Mouse (Mus musculus): ENCODE results near the gene Gpr55. TPM values are rescaled to one million over a fixed set of nuclear protein-coding genes. Genes with fewer than 3 reads are reported as not detected.

Gpr55 gene
- polyA plus RNA-seq, 1 experiment from 2014 or later, result not detected

DNA sequence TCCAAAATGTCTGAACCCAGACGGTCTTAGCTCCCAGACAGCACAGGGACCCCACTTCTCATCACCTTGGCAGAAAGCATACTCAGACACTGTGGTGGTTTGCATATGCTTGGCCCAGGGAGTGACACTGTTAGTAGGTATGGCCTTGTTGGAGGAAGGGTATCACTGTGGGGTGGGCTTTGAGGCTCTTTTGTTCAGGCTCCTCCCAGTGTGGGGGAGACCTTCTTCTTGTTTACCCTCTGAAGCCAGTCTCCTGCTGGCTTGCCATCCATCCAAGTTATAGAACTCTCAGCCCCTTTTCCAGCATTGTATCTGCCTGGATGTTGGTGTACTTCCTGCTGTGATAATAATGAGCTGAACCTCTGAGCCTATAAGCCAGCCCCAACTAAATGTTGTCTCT lies 8.3 kb upstream of the Gpr55 start:
- Histone ChIP-seq H3K4me1 (ENCODE audit: control insufficient read depth, insufficient read depth, low read length) (no peaks in the 10 kb centered on the region), H3K36me3 (ENCODE audit: control insufficient read depth, insufficient read depth, low read length) (no peaks in the 10 kb centered on the region), H3K9ac (ENCODE audit: low read depth, low read length) (no peak overlapping the region), H3K4me2 (no peak overlapping the region), H3K27ac (ENCODE audit: low read depth, low read length) (no peak overlapping the region), H3K27me3 (ENCODE audit: control insufficient read depth, insufficient read depth, low read length) (no peaks in the 10 kb centered on the region), H3K4me3 (ENCODE audit: low read depth, low read length) (no peak overlapping the region), H3K9me3 (replicated peaks; ENCODE audit: control insufficient read depth, low read length) (no peaks in the 10 kb centered on the region)
- WGBS (ENCODE audit: insufficient replicate concordance), result 58% methylated on average over 1 of the region's 1 CpGs
- no peak for ATAC-seq (replicated peaks; ENCODE audit: insufficient number of reproducible peaks, low FRiP score, low TSS enrichment)

DNA sequence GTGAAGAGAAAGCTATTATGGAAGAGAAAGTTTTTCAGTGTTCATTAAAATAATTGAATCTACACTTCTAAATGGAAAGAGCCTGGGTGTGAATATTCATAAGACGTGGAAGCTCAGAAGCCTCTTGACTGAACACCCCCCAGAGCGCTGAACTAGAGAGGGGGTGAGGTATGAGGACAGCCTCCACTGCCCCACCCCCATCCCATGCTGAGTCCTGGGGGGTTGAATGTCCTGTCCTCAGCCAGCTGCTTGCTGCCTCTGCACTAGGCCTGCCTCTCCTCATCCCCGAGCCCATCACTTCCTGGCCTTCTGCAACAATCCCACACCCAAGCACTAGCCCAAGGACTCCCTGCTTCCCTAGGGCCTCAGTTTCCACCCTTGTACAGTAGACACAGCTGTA lies 5.0 kb upstream of the Gpr55 start:
- H3K4me1 ChIP-seq (ENCODE audit: control insufficient read depth, insufficient read depth, low read length), result no peaks in the 10 kb centered on the region
- WGBS (ENCODE audit: insufficient replicate concordance), result 63% methylated on average over 3 of the region's 3 CpGs
- H3K36me3 ChIP-seq (ENCODE audit: control insufficient read depth, insufficient read depth, low read length), result no peaks in the 10 kb centered on the region
- H3K4me2 ChIP-seq, result no peak overlapping the region
- no peaks in the 10 kb centered on the region for H3K9me3 ChIP-seq (replicated peaks; ENCODE audit: control insufficient read depth, low read length)
- H3K9ac ChIP-seq (ENCODE audit: low read depth, low read length), result no peak overlapping the region
- no peak overlapping the region for H3K27ac ChIP-seq (ENCODE audit: low read depth, low read length)
- ATAC-seq (replicated peaks; ENCODE audit: insufficient number of reproducible peaks, low FRiP score, low TSS enrichment), result no peak
- no peaks in the 10 kb centered on the region for H3K27me3 ChIP-seq (ENCODE audit: control insufficient read depth, insufficient read depth, low read length)
- H3K4me3 ChIP-seq (ENCODE audit: low read depth, low read length), result no peak overlapping the region

DNA sequence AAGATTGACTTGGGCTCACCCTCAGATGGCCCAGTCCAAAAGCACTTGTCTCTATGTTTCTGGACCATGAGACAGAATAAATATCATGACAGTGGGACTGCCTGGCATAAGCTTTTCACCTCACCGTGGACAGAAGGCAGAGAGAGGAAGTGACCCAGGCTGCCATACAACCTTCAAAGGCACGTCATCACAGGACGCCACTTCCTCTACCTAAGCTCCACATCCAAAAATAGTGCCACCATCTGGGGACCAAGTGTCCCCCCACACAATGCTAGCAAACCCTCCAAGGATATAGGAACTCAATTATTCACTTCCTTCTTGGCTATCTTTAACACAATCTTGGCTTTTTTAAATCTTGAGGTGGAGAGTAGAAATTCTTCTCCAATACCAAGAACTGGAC lies 1.3 kb upstream of the Gpr55 start:
- no peaks in the 10 kb centered on the region for H3K27me3 ChIP-seq (ENCODE audit: control insufficient read depth, insufficient read depth, low read length)
- H3K4me3 ChIP-seq (ENCODE audit: low read depth, low read length), result no peak overlapping the region
- H3K9ac ChIP-seq (ENCODE audit: low read depth, low read length), result no peak overlapping the region
- H3K4me1 ChIP-seq (ENCODE audit: control insufficient read depth, insufficient read depth, low read length), result peaks cover 29% of the 10 kb centered on the region
- no peaks in the 10 kb centered on the region for H3K9me3 ChIP-seq (replicated peaks; ENCODE audit: control insufficient read depth, low read length)
- H3K4me2 ChIP-seq, result no peak overlapping the region
- H3K27ac ChIP-seq (ENCODE audit: low read depth, low read length), result no peak overlapping the region
- no peaks in the 10 kb centered on the region for H3K36me3 ChIP-seq (ENCODE audit: control insufficient read depth, insufficient read depth, low read length)
- no peak for ATAC-seq (replicated peaks; ENCODE audit: insufficient number of reproducible peaks, low FRiP score, low TSS enrichment)
- 51% methylated on average over 3 of the region's 3 CpGs for WGBS (ENCODE audit: insufficient replicate concordance)

DNA sequence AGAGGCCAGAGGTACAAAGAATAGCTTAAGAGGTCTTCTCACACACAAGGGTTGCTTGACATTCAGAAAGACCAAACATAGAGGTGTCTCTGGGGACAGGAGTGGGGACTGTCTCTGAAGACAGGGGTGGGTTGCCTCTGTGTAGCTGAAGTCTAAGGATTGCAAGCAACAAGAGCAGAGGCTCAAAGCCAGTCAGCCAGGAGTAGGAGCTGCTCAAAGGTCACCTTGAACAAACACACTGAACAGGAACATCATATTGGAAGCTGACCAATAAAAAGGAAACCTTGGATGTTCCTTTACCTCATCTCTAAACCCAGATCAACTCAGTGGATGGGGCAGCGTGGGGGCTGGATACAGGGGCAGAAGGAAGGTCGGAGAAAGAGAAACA lies 924 bp downstream of the Gpr55 start:
- peaks cover 33% of the 10 kb centered on the region for H3K4me1 ChIP-seq (ENCODE audit: control insufficient read depth, insufficient read depth, low read length)

DNA sequence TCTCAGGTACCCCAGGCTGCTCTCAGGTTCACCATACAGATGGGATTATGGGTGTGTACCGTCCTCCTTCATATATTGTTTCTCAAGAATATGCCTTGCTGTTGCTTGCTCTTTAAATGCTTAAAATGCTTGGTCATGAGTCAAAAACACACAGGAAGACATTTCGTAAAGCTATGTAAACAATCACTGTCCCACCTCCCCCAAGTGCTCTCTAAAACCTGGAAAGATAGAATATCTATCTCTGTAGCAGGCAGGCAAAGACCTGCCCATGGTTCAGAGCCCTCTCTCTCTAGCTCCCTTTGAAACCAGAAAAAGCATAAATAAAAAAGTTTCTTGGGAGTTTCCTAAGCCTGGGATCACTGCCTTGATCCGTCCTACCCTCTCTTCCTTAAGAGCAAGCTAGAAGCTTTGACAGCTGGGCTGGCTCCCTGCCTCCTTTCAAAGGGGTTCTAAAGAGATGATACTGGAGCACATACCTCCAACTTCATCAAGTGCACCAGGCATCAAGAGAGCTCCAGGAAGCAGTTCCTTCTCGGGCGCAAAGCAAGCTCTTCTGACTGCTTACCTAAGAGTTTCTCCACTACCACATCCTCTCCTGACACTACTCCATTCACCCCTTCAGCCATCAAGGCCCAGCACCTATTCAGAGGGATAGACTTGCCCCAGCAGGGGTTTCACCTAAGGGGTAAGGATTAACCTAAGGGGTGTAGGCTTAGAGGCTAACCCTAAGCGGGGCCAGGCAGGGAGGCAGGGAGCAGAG lies 1.5 kb downstream of the Gpr55 start:
- no peaks in the 10 kb centered on the region for H3K36me3 ChIP-seq (ENCODE audit: control insufficient read depth, insufficient read depth, low read length)
- no peak overlapping the region for H3K9ac ChIP-seq (ENCODE audit: low read depth, low read length)
- H3K4me3 ChIP-seq (ENCODE audit: low read depth, low read length), result no peak overlapping the region
- WGBS (ENCODE audit: insufficient replicate concordance), result 69% methylated on average over 6 of the region's 6 CpGs
- no peak for ATAC-seq (replicated peaks; ENCODE audit: insufficient number of reproducible peaks, low FRiP score, low TSS enrichment)
- no peaks in the 10 kb centered on the region for H3K27me3 ChIP-seq (ENCODE audit: control insufficient read depth, insufficient read depth, low read length)
- peak overlapping the region; percentile 57 for H3K27ac ChIP-seq (ENCODE audit: low read depth, low read length)
- no peaks in the 10 kb centered on the region for H3K9me3 ChIP-seq (replicated peaks; ENCODE audit: control insufficient read depth, low read length)
- peaks cover 33% of the 10 kb centered on the region for H3K4me1 ChIP-seq (ENCODE audit: control insufficient read depth, insufficient read depth, low read length)
- no peak overlapping the region for H3K4me2 ChIP-seq

More for the DNA sequence above, 924 bp downstream of the Gpr55 start:
- H3K9ac ChIP-seq (ENCODE audit: low read depth, low read length), result no peak overlapping the region
- whole genome bisulfite sequencing (ENCODE audit: insufficient replicate concordance), result 61% methylated on average over 2 of the region's 2 CpGs
- no peaks in the 10 kb centered on the region for H3K27me3 ChIP-seq (ENCODE audit: control insufficient read depth, insufficient read depth, low read length)
- no peaks in the 10 kb centered on the region for H3K9me3 ChIP-seq (replicated peaks; ENCODE audit: control insufficient read depth, low read length)
- no peak for ATAC-seq (replicated peaks; ENCODE audit: insufficient number of reproducible peaks, low FRiP score, low TSS enrichment)
- H3K27ac ChIP-seq (ENCODE audit: low read depth, low read length), result no peak overlapping the region
- H3K4me3 ChIP-seq (ENCODE audit: low read depth, low read length), result no peak overlapping the region
- no peaks in the 10 kb centered on the region for H3K36me3 ChIP-seq (ENCODE audit: control insufficient read depth, insufficient read depth, low read length)
- H3K4me2 ChIP-seq, result no peak overlapping the region

DNA sequence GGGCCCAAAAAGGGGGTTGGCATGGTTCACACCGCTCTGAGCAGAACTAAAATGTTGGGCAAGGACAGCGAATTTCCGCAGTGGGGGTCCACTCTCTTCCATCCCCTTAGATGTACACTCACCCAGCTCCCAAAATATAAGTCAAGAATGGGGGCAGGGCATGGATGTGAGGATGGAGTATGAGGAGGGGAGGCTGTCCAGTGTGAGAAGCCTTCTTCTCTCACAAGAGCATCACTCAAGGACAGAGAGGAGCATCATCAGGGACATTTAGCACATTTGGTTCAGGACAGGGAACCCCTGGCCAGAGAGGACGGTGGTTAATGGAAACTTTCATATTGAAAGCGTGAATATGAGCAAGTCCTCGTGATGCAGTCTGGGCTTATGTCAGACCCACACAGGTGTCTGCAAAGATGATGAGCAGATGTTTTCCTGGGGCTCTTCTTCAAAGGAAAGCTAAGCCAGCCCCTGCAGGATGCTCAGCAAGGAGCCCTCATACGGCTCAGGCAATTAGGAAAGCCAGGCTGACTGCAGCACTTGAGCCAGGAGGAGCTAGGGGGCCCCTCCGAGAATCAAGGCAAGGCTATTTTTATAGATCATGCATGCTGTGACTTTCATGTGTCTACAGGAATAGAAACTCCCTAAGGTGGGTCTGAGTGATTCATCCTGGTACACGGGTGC lies 2.7 kb downstream of the Gpr55 start:
- H3K27me3 ChIP-seq (ENCODE audit: control insufficient read depth, insufficient read depth, low read length), result no peaks in the 10 kb centered on the region
- H3K36me3 ChIP-seq (ENCODE audit: control insufficient read depth, insufficient read depth, low read length), result no peaks in the 10 kb centered on the region
- peak overlapping the region; percentile 57 for H3K27ac ChIP-seq (ENCODE audit: low read depth, low read length)
- H3K4me3 ChIP-seq (ENCODE audit: low read depth, low read length), result no peak overlapping the region
- peaks cover 33% of the 10 kb centered on the region for H3K4me1 ChIP-seq (ENCODE audit: control insufficient read depth, insufficient read depth, low read length)
- no peaks in the 10 kb centered on the region for H3K9me3 ChIP-seq (replicated peaks; ENCODE audit: control insufficient read depth, low read length)
- H3K4me2 ChIP-seq, result peak overlapping the region; percentile 23; the same call in 1 of the 2 replicates
- peak; percentile 36; the same call in 1 of the 2 replicates for ATAC-seq (replicated peaks; ENCODE audit: insufficient number of reproducible peaks, low FRiP score, low TSS enrichment)
- H3K9ac ChIP-seq (ENCODE audit: low read depth, low read length), result no peak overlapping the region
- 41% methylated on average over 9 of the region's 9 CpGs for WGBS (ENCODE audit: insufficient replicate concordance)

DNA sequence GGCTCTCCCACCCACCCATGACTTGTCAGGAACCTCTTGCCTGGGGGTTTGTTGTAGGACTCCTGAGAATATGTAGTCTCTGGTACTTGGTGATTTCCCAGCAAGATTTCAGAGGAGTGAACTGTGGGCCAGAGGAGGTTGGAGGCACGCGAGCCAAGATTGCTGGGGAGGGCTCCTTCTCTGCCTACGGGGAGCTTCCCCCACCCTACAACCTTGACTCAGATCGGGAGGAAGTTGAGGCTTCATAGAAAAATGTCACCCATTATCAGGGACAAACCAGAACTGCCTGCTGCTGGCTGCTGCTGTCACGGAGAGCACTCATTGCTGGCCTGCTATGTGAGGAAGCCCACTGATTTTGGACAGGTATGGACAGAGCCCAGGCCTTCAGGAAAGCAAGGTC lies 3.5 kb downstream of the Gpr55 start:
- Histone ChIP-seq H3K27me3 (ENCODE audit: control insufficient read depth, insufficient read depth, low read length) (no peaks in the 10 kb centered on the region), H3K4me2 (no peak overlapping the region), H3K27ac (ENCODE audit: low read depth, low read length) (no peak overlapping the region), H3K4me1 (ENCODE audit: control insufficient read depth, insufficient read depth, low read length) (peaks cover 33% of the 10 kb centered on the region), H3K36me3 (ENCODE audit: control insufficient read depth, insufficient read depth, low read length) (no peaks in the 10 kb centered on the region), H3K9me3 (replicated peaks; ENCODE audit: control insufficient read depth, low read length) (no peaks in the 10 kb centered on the region), H3K9ac (ENCODE audit: low read depth, low read length) (no peak overlapping the region), H3K4me3 (ENCODE audit: low read depth, low read length) (no peak overlapping the region)
- 0 out of 2 replicates have a peak, but pooled peaks have one; percentile 3 for ATAC-seq (replicated peaks; ENCODE audit: insufficient number of reproducible peaks, low FRiP score, low TSS enrichment)
- WGBS (ENCODE audit: insufficient replicate concordance), result 57% methylated on average over 5 of the region's 5 CpGs

DNA sequence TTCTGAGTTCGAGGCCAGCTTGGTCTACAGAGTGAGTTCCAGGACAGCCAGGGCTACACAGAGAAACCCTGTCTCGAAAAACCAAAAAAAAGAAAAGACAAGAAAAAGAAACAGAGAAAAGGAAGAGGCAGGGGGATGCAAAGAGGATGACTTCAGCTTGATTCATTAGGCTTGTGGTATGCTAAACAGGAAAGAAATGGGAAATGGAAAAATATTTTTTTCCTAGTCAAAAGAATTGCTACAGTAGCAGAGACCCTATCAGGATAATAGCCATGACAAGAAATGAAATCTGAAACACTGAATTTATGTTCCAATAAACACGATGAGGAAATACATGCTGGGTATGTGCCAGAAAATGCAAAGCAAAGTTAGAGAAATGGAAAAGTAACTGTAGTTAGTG lies 5.7 kb downstream of the Gpr55 start:
- Histone ChIP-seq H3K4me1 (ENCODE audit: control insufficient read depth, insufficient read depth, low read length) (peaks cover 31% of the 10 kb centered on the region), H3K9ac (ENCODE audit: low read depth, low read length) (no peak overlapping the region)
- 75% methylated on average over 3 of the region's 3 CpGs for WGBS (ENCODE audit: insufficient replicate concordance)

More for the DNA sequence above, 5.7 kb downstream of the Gpr55 start:
- Histone ChIP-seq H3K4me2 (no peak overlapping the region), H3K4me3 (ENCODE audit: low read depth, low read length) (no peak overlapping the region), H3K27me3 (ENCODE audit: control insufficient read depth, insufficient read depth, low read length) (no peaks in the 10 kb centered on the region), H3K36me3 (ENCODE audit: control insufficient read depth, insufficient read depth, low read length) (no peaks in the 10 kb centered on the region), H3K27ac (ENCODE audit: low read depth, low read length) (no peak overlapping the region), H3K9me3 (replicated peaks; ENCODE audit: control insufficient read depth, low read length) (no peaks in the 10 kb centered on the region)
- no peak for ATAC-seq (replicated peaks; ENCODE audit: insufficient number of reproducible peaks, low FRiP score, low TSS enrichment)

Measured in heart, embryonic 11.5 days (tissue).